Mouse (Mus musculus): ENCODE results near the gene C1rl. TPM values are rescaled to one million over a fixed set of nuclear protein-coding genes. Genes with fewer than 3 reads are reported as not detected.
"Not testable (repeated sequence)": the region's sequence is repeated elsewhere in the genome, so short reads cannot be mapped to it uniquely, and the experiment has no call there.

C1rl gene
- polyA plus RNA-seq, 1 experiment, result 0.79 TPM

GRCm38 (mm10) chr6:124512355-124512836 lies 19.5 kb downstream of the C1rl start, which contains the start of gene C1ra:
TSS of gene C1ra (plus strand) at chr6:124512405.
- H3K9me3 ChIP-seq (replicated peaks; ENCODE audit: control insufficient read depth, insufficient read depth, low read length, poor library complexity, severe bottlenecking), result no peaks in the 10 kb centered on the region
- H3K27me3 ChIP-seq (ENCODE audit: control insufficient read depth, insufficient read depth, low read length, poor library complexity, severe bottlenecking), result no peaks in the 10 kb centered on the region
- H3K4me1 ChIP-seq (ENCODE audit: control insufficient read depth, insufficient read depth, low read length), result no peaks in the 10 kb centered on the region
- H3K36me3 ChIP-seq (ENCODE audit: control insufficient read depth, insufficient read depth, low read length, poor library complexity, severe bottlenecking), result no peaks in the 10 kb centered on the region
- H3K4me3 ChIP-seq (ENCODE audit: low read depth, low read length), result no peak within 1 kb of the TSS
- TF ChIP-seq EP300 (IDR thresholded peaks at IDR 0.05; ENCODE audit: insufficient read depth, low read depth, low read length), result no peak
- peak; percentile 38 for TF ChIP-seq CTCF (IDR thresholded peaks at IDR 0.05; ENCODE audit: low read depth, low read length)
- H3K27ac ChIP-seq (ENCODE audit: insufficient read depth, low read length), result no peak within 1 kb of the TSS
- no peak within 1 kb of the TSS for H3K9ac ChIP-seq (ENCODE audit: low read depth, poor library complexity, severe bottlenecking)

GRCm38 (mm10) chr6:124517733-124518132 lies 24.8 kb downstream of the C1rl start:
- not testable (repeated sequence) for H3K4me3 ChIP-seq (ENCODE audit: low read depth, low read length); H3K9me3 ChIP-seq (replicated peaks; ENCODE audit: control insufficient read depth, insufficient read depth, low read length, poor library complexity, severe bottlenecking); H3K36me3 ChIP-seq (ENCODE audit: control insufficient read depth, insufficient read depth, low read length, poor library complexity, severe bottlenecking); H3K27ac ChIP-seq (ENCODE audit: insufficient read depth, low read length); H3K27me3 ChIP-seq (ENCODE audit: control insufficient read depth, insufficient read depth, low read length, poor library complexity, severe bottlenecking); H3K9ac ChIP-seq (ENCODE audit: low read depth, poor library complexity, severe bottlenecking); H3K4me1 ChIP-seq (ENCODE audit: control insufficient read depth, insufficient read depth, low read length)

- not testable (repeated sequence) for H3K36me3 ChIP-seq (ENCODE audit: control insufficient read depth, insufficient read depth, low read length, poor library complexity, severe bottlenecking); H3K4me1 ChIP-seq (ENCODE audit: control insufficient read depth, insufficient read depth, low read length); H3K9me3 ChIP-seq (replicated peaks; ENCODE audit: control insufficient read depth, insufficient read depth, low read length, poor library complexity, severe bottlenecking); H3K27ac ChIP-seq (ENCODE audit: insufficient read depth, low read length); H3K4me3 ChIP-seq (ENCODE audit: low read depth, low read length); H3K9ac ChIP-seq (ENCODE audit: low read depth, poor library complexity, severe bottlenecking); H3K27me3 ChIP-seq (ENCODE audit: control insufficient read depth, insufficient read depth, low read length, poor library complexity, severe bottlenecking)
These were observed 29.2 kb downstream of the C1rl start for GRCm38 (mm10) chr6:124522082-124522481.

- no peak overlapping the region for H3K9ac ChIP-seq (ENCODE audit: low read depth, poor library complexity, severe bottlenecking)
- H3K4me3 ChIP-seq (ENCODE audit: low read depth, low read length), result no peak overlapping the region
- no peaks in the 10 kb centered on the region for H3K9me3 ChIP-seq (replicated peaks; ENCODE audit: control insufficient read depth, insufficient read depth, low read length, poor library complexity, severe bottlenecking)
- H3K36me3 ChIP-seq (ENCODE audit: control insufficient read depth, insufficient read depth, low read length, poor library complexity, severe bottlenecking), result no peaks in the 10 kb centered on the region
- H3K27ac ChIP-seq (ENCODE audit: insufficient read depth, low read length), result no peak overlapping the region
- H3K27me3 ChIP-seq (ENCODE audit: control insufficient read depth, insufficient read depth, low read length, poor library complexity, severe bottlenecking), result no peaks in the 10 kb centered on the region
- no peaks in the 10 kb centered on the region for H3K4me1 ChIP-seq (ENCODE audit: control insufficient read depth, insufficient read depth, low read length)
- TF ChIP-seq EP300 (IDR thresholded peaks at IDR 0.05; ENCODE audit: insufficient read depth, low read depth, low read length) (no peak), CTCF (IDR thresholded peaks at IDR 0.05; ENCODE audit: low read depth, low read length) (no peak), POLR2A (IDR thresholded peaks at IDR 0.05; ENCODE audit: insufficient read depth, low read length) (no peak)
These were observed 35.0 kb downstream of the C1rl start for GRCm38 (mm10) chr6:124527881-124528280.

GRCm38 (mm10) chr6:124531077-124531476 lies 38.2 kb downstream of the C1rl start:
- H3K36me3 ChIP-seq (ENCODE audit: control insufficient read depth, insufficient read depth, low read length, poor library complexity, severe bottlenecking), result no peaks in the 10 kb centered on the region
- no peak overlapping the region for H3K27ac ChIP-seq (ENCODE audit: insufficient read depth, low read length)
- TF ChIP-seq CTCF (IDR thresholded peaks at IDR 0.05; ENCODE audit: low read depth, low read length) (no peak), EP300 (IDR thresholded peaks at IDR 0.05; ENCODE audit: insufficient read depth, low read depth, low read length) (no peak), POLR2A (IDR thresholded peaks at IDR 0.05; ENCODE audit: insufficient read depth, low read length) (no peak)
- H3K9ac ChIP-seq (ENCODE audit: low read depth, poor library complexity, severe bottlenecking), result no peak overlapping the region
- no peaks in the 10 kb centered on the region for H3K27me3 ChIP-seq (ENCODE audit: control insufficient read depth, insufficient read depth, low read length, poor library complexity, severe bottlenecking)
- H3K4me1 ChIP-seq (ENCODE audit: control insufficient read depth, insufficient read depth, low read length), result no peaks in the 10 kb centered on the region
- no peak overlapping the region for H3K4me3 ChIP-seq (ENCODE audit: low read depth, low read length)
- H3K9me3 ChIP-seq (replicated peaks; ENCODE audit: control insufficient read depth, insufficient read depth, low read length, poor library complexity, severe bottlenecking), result no peaks in the 10 kb centered on the region

GRCm38 (mm10) chr6:124536125-124536829 lies 43.4 kb downstream of the C1rl start:
- not testable (repeated sequence) for H3K4me3 ChIP-seq (ENCODE audit: low read depth, low read length)

GRCm38 (mm10) chr6:124541176-124541575 lies 48.3 kb downstream of the C1rl start:
- not testable (repeated sequence) for H3K27ac ChIP-seq (ENCODE audit: insufficient read depth, low read length); H3K4me1 ChIP-seq (ENCODE audit: control insufficient read depth, insufficient read depth, low read length); H3K27me3 ChIP-seq (ENCODE audit: control insufficient read depth, insufficient read depth, low read length, poor library complexity, severe bottlenecking); H3K9me3 ChIP-seq (replicated peaks; ENCODE audit: control insufficient read depth, insufficient read depth, low read length, poor library complexity, severe bottlenecking); H3K36me3 ChIP-seq (ENCODE audit: control insufficient read depth, insufficient read depth, low read length, poor library complexity, severe bottlenecking); H3K4me3 ChIP-seq (ENCODE audit: low read depth, low read length); H3K9ac ChIP-seq (ENCODE audit: low read depth, poor library complexity, severe bottlenecking)

More at GRCm38 (mm10) chr6:124536125-124536829, 43.4 kb downstream of the C1rl start:
- not testable (repeated sequence) for H3K4me1 ChIP-seq (ENCODE audit: control insufficient read depth, insufficient read depth, low read length); H3K9me3 ChIP-seq (replicated peaks; ENCODE audit: control insufficient read depth, insufficient read depth, low read length, poor library complexity, severe bottlenecking); H3K27me3 ChIP-seq (ENCODE audit: control insufficient read depth, insufficient read depth, low read length, poor library complexity, severe bottlenecking); H3K27ac ChIP-seq (ENCODE audit: insufficient read depth, low read length); H3K36me3 ChIP-seq (ENCODE audit: control insufficient read depth, insufficient read depth, low read length, poor library complexity, severe bottlenecking); H3K9ac ChIP-seq (ENCODE audit: low read depth, poor library complexity, severe bottlenecking)

GRCm38 (mm10) chr6:124542284-124542683 lies 49.4 kb downstream of the C1rl start, which contains the start of gene C1s1:
TSS of gene C1s1 (minus strand) at chr6:124542359.
- not testable (repeated sequence) for H3K4me1 ChIP-seq (ENCODE audit: control insufficient read depth, insufficient read depth, low read length); H3K9me3 ChIP-seq (replicated peaks; ENCODE audit: control insufficient read depth, insufficient read depth, low read length, poor library complexity, severe bottlenecking); H3K4me3 ChIP-seq (ENCODE audit: low read depth, low read length); H3K27ac ChIP-seq (ENCODE audit: insufficient read depth, low read length); H3K36me3 ChIP-seq (ENCODE audit: control insufficient read depth, insufficient read depth, low read length, poor library complexity, severe bottlenecking); H3K9ac ChIP-seq (ENCODE audit: low read depth, poor library complexity, severe bottlenecking); H3K27me3 ChIP-seq (ENCODE audit: control insufficient read depth, insufficient read depth, low read length, poor library complexity, severe bottlenecking)

All from ES-Bruce4 (cell line).